Mouse (Mus musculus) heart, postnatal 10 days (tissue): ENCODE data around the gene L1cam. TPM values are rescaled to one million over a fixed set of nuclear protein-coding genes. Genes with fewer than 3 reads are reported as not detected.

ENCODE experiments used
- total RNA-seq, 2 experiments: library from RNA; stranded (reverse); gene quantifications; 2 replicates each; pipeline ENCODE4 v1.2.3; 2021

Gene L1cam
- total RNA-seq, 2 experiments from 2014 or later = 1.5 to 1.6 TPM

Other genes with a start within 250 kb of the L1cam start
- gene Pnck, start 236.0 kb downstream of the L1cam start, total RNA-seq = 1 to 10 TPM; 8.0 to 8.4 TPM
- gene Slc6a8, start 223.0 kb downstream of the L1cam start, total RNA-seq = 100 to 1,000 TPM; 112 to 126 TPM
- gene Bcap31, start 179.9 kb downstream of the L1cam start, total RNA-seq = 100 to 1,000 TPM in 1 of 2 experiments, 10 to 100 TPM in 1; 99.5 to 104 TPM
- gene Abcd1, start 179.5 kb downstream of the L1cam start, total RNA-seq = 10 to 100 TPM; 23.9 to 28.4 TPM
- gene Plxnb3, start 139.0 kb downstream of the L1cam start, total RNA-seq = under 1 TPM; 0.72 to 0.92 TPM
- 10 to 100 TPM; 36.0 to 43.6 TPM for gene Srpk3, start 121.7 kb downstream of the L1cam start, total RNA-seq
- 100 to 1,000 TPM; 520 to 542 TPM for gene Idh3g, start 109.2 kb downstream of the L1cam start, total RNA-seq
- gene Ssr4, start 109.1 kb downstream of the L1cam start, total RNA-seq = 100 to 1,000 TPM; 103 TPM
- 1 to 10 TPM; 2.7 to 2.9 TPM for gene Pdzd4, start 71.1 kb downstream of the L1cam start, total RNA-seq
- not detected for gene Avpr2, start 4.0 kb downstream of the L1cam start, total RNA-seq
- gene Arhgap4, start 25.8 kb upstream of the L1cam start, total RNA-seq = 1 to 10 TPM; 1.8 to 2.5 TPM
- 10 to 100 TPM; 60.1 to 69.0 TPM for gene Naa10, start 25.8 kb upstream of the L1cam start, total RNA-seq
- 10 to 100 TPM; 14.2 to 14.9 TPM for gene Renbp, start 34.7 kb upstream of the L1cam start, total RNA-seq
- 10 to 100 TPM; 64.2 to 64.4 TPM for gene Hcfc1, start 70.3 kb upstream of the L1cam start, total RNA-seq
- gene Irak1, start 127.8 kb upstream of the L1cam start, total RNA-seq = 10 to 100 TPM; 54.7 to 56.7 TPM
- not detected for gene Opn1mw, start 231.4 kb upstream of the L1cam start, total RNA-seq
- 10 to 100 TPM; 32.9 to 34.3 TPM for gene Mecp2, start 239.3 kb upstream of the L1cam start, total RNA-seq